16 mouse cellular contexts compared by ENCODE assay signal in the genomic region with DNA sequence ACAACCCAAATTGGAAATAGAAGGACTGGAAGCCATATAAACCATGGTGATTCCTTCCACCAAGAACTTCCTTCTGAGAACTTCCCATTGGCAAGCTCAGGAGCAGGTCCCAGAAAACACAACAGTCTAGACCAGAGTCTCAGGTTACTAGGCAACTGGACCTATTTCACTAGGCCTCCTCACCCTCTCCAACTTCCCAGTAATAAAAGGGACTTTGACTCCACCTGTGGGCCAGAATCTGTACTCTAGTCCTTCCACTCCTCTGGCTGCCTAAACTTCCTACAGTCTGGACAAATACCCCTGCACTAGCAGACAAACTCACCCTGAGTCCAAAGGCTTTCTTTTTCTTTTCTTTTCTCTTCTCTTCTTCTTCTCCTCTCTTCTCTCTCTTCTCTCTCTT. TPM values are rescaled to one million over a fixed set of nuclear protein-coding genes. Genes with fewer than 3 reads are reported as not detected.
A peak's percentile ranks its signal among the peaks of the same experiment; 100 is the strongest.
DNase-seq lines count a peak whose midpoint lies in the region; ATAC-seq lines count a peak whose summit lies in the region.
"Had no signal": no experiment of that assay in that cellular context is flagged by ENCODE, and none has a peak within 500 bp of the region (broad histone marks: within the 10 kb centered on the region; RNA-seq: fewer than 3 reads in every experiment).

No protein-coding gene starts in this region.

- peak; percentile 73 for DNase-seq in 416B (ENCODE audit: low read depth)
- DNase-seq in CD4-positive helper T cell, adult 2 months (ENCODE audit: low read depth, low spot score) = peak; percentile 3
- DNase-seq in right cerebral cortex, postnatal 36 days (ENCODE audit: low spot score in 2 of 2) = no peak
- DNase-seq in retina, postnatal 1 day = no peak
- no peak for DNase-seq in cerebellum, postnatal 4 days (ENCODE audit: low spot score in 2 of 2)
- DNase-seq: adrenal gland, postnatal 10 days; cerebellum, adult 9-10 months; gastrocnemius, adult 2 months; heart, adult 18-20 months; liver, postnatal 0 days; thymus, adult 18-20 months had no signal

- peak; percentile 96 for ATAC-seq in common myeloid progenitor, adult 5-6 weeks (replicated peaks; ENCODE audit: low read depth, poor library complexity, severe bottlenecking)
- 0 out of 2 replicates have a peak, but pooled peaks have one; percentile 40 for ATAC-seq in monocyte, adult 5-6 weeks (replicated peaks; ENCODE audit: insufficient number of reproducible peaks, low FRiP score, low TSS enrichment, poor library complexity, severe bottlenecking)
- ATAC-seq: forebrain, embryonic 14.5 days; liver, postnatal 0 days had no signal

RNA-seq across cellular contexts. Expression of a gene that starts 8.8 kb away (rescaled TPM):
- total RNA-seq in common myeloid progenitor, adult 5-6 weeks (2017) = not detected in 2 replicates
- total RNA-seq in monocyte, adult 5-6 weeks (2017) = not detected in 3 replicates
- total RNA-seq: adrenal gland, postnatal 10 days; gastrocnemius, adult 2 months; heart, adult 18-20 months; layer of hippocampus, adult 2 months; left cerebral cortex, adult 8-10 months had no signal

RNA-seq across cellular contexts. Expression of a gene that starts 31.9 kb away (rescaled TPM):
- total RNA-seq in common myeloid progenitor, adult 5-6 weeks (2017) = not detected in 2 replicates
- not detected in 3 replicates for total RNA-seq in monocyte, adult 5-6 weeks (2017)
- total RNA-seq: adrenal gland, postnatal 10 days; gastrocnemius, adult 2 months; heart, adult 18-20 months; layer of hippocampus, adult 2 months; left cerebral cortex, adult 8-10 months had no signal

RNA-seq across cellular contexts. Expression of a gene that starts 48.8 kb away (rescaled TPM):
- 278 and 338 TPM in 2 replicates for total RNA-seq in common myeloid progenitor, adult 5-6 weeks (2017)
- 136 to 239 TPM (median 213 TPM) in 3 replicates for total RNA-seq in monocyte, adult 5-6 weeks (2017)

Comparison
In these comparisons a context has a peak if more than half of its experiments do, and no peak if none do; other contexts are left out.
1. DNase-seq: peak in 416B (single experiment) and CD4-positive helper T cell, adult 2 months (single experiment); none in right cerebral cortex, postnatal 36 days (0 of 2), retina, postnatal 1 day (single experiment) and cerebellum, postnatal 4 days (0 of 2).